Mouse (Mus musculus): Measurements from ENCODE around the gene Fam83f. TPM values are rescaled to one million over a fixed set of nuclear protein-coding genes. Genes with fewer than 3 reads are reported as not detected.

Gene Fam83f
- total RNA-seq, 1 experiment from 2014 or later: 0.57 TPM

- no peak for ATAC-seq (replicated peaks; ENCODE audit: insufficient number of reproducible peaks, low FRiP score, low TSS enrichment, poor library complexity, severe bottlenecking)
These were observed 12.7 kb upstream of the Fam83f start for GRCm38 (mm10) chr15:80658815-80659471.

- ATAC-seq (replicated peaks; ENCODE audit: insufficient number of reproducible peaks, low FRiP score, low TSS enrichment, poor library complexity, severe bottlenecking): no peak
These were observed 10.7 kb upstream of the Fam83f start for GRCm38 (mm10) chr15:80660963-80661362.

- ATAC-seq (replicated peaks; ENCODE audit: insufficient number of reproducible peaks, low FRiP score, low TSS enrichment, poor library complexity, severe bottlenecking): no peak
These were observed 7.2 kb upstream of the Fam83f start for GRCm38 (mm10) chr15:80664444-80664843.

- ATAC-seq (replicated peaks; ENCODE audit: insufficient number of reproducible peaks, low FRiP score, low TSS enrichment, poor library complexity, severe bottlenecking): no peak
These were observed 1.2 kb downstream of the Fam83f start for GRCm38 (mm10) chr15:80672810-80673209.

- peak; percentile 64 for ATAC-seq (replicated peaks; ENCODE audit: insufficient number of reproducible peaks, low FRiP score, low TSS enrichment, poor library complexity, severe bottlenecking)
These were observed 1.9 kb downstream of the Fam83f start for GRCm38 (mm10) chr15:80673337-80674095.

GRCm38 (mm10) chr15:80674700-80675099 is 3.1 kb downstream of the Fam83f start:
- no peak for ATAC-seq (replicated peaks; ENCODE audit: insufficient number of reproducible peaks, low FRiP score, low TSS enrichment, poor library complexity, severe bottlenecking)

GRCm38 (mm10) chr15:80679515-80680215 is 8.0 kb downstream of the Fam83f start:
- ATAC-seq (replicated peaks; ENCODE audit: insufficient number of reproducible peaks, low FRiP score, low TSS enrichment, poor library complexity, severe bottlenecking): no peak

- no peak for ATAC-seq (replicated peaks; ENCODE audit: insufficient number of reproducible peaks, low FRiP score, low TSS enrichment, poor library complexity, severe bottlenecking)
These were observed 8.8 kb downstream of the Fam83f start for GRCm38 (mm10) chr15:80680347-80681030.

GRCm38 (mm10) chr15:80681466-80681881 is 9.8 kb downstream of the Fam83f start:
- peak; percentile 46; the same call in 1 of the 2 replicates for ATAC-seq (replicated peaks; ENCODE audit: insufficient number of reproducible peaks, low FRiP score, low TSS enrichment, poor library complexity, severe bottlenecking)

GRCm38 (mm10) chr15:80682343-80682742 is 10.7 kb downstream of the Fam83f start:
- ATAC-seq (replicated peaks; ENCODE audit: insufficient number of reproducible peaks, low FRiP score, low TSS enrichment, poor library complexity, severe bottlenecking): no peak

GRCm38 (mm10) chr15:80683151-80683550 is 11.5 kb downstream of the Fam83f start:
- ATAC-seq (replicated peaks; ENCODE audit: insufficient number of reproducible peaks, low FRiP score, low TSS enrichment, poor library complexity, severe bottlenecking): no peak

- no peak for ATAC-seq (replicated peaks; ENCODE audit: insufficient number of reproducible peaks, low FRiP score, low TSS enrichment, poor library complexity, severe bottlenecking)
These were observed 12.3 kb downstream of the Fam83f start for GRCm38 (mm10) chr15:80683990-80684389.

- no peak for ATAC-seq (replicated peaks; ENCODE audit: insufficient number of reproducible peaks, low FRiP score, low TSS enrichment, poor library complexity, severe bottlenecking)
These were observed 13.3 kb downstream of the Fam83f start for GRCm38 (mm10) chr15:80684786-80685602.

- ATAC-seq (replicated peaks; ENCODE audit: insufficient number of reproducible peaks, low FRiP score, low TSS enrichment, poor library complexity, severe bottlenecking): no peak
These were observed 13.9 kb downstream of the Fam83f start for GRCm38 (mm10) chr15:80685603-80685895.

GRCm38 (mm10) chr15:80688536-80688935 is 16.9 kb downstream of the Fam83f start:
- ATAC-seq (replicated peaks; ENCODE audit: insufficient number of reproducible peaks, low FRiP score, low TSS enrichment, poor library complexity, severe bottlenecking): no peak

- ATAC-seq (replicated peaks; ENCODE audit: insufficient number of reproducible peaks, low FRiP score, low TSS enrichment, poor library complexity, severe bottlenecking): no peak
These were observed 21.8 kb downstream of the Fam83f start for GRCm38 (mm10) chr15:80693492-80693891.

GRCm38 (mm10) chr15:80694125-80694910 is 22.7 kb downstream of the Fam83f start:
- ATAC-seq (replicated peaks; ENCODE audit: insufficient number of reproducible peaks, low FRiP score, low TSS enrichment, poor library complexity, severe bottlenecking): 0 out of 2 replicates have a peak, but pooled peaks have one; percentile 47

GRCm38 (mm10) chr15:80697564-80697963 is 25.9 kb downstream of the Fam83f start:
- ATAC-seq (replicated peaks; ENCODE audit: insufficient number of reproducible peaks, low FRiP score, low TSS enrichment, poor library complexity, severe bottlenecking): 0 out of 2 replicates have a peak, but pooled peaks have one; percentile 16

Data from monocyte, adult 5-6 weeks (primary cell).